Mouse (Mus musculus): ENCODE measurements at regions not wholly inside any gene's neighbourhood (a gene's known extent, or its start where the extent isn't known, plus 50 kb on each side); places are given as distances from the start of the nearest gene placed in this dataset.
"Not testable (repeated sequence)": the region's sequence is repeated elsewhere in the genome, so short reads cannot be mapped to it uniquely, and the experiment has no call there.

DNA sequence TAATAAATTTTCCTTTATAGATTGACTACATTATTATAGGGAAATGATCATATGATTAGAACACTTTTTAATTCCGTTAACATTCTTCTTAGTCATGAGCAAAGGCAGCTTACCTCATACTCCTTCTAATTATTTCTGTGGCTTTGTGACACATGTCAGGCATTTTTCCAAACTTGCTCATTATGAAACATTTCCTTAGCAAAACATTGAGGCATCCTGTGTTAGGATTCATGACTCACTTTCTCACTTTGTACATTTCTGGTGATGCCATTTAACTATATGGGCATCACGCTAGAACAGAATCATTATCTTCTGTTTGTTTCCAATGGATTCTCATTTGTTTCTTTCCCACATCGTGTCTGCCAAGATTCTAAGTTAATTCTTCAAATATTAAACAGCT lies 621.3 kb downstream of the Tecrl start:
- DNase-seq (ENCODE audit: low spot score in 2 of 2): no peak
- no peak for TF ChIP-seq CTCF (conservative IDR thresholded peaks at IDR 0.05)
- H3K27ac ChIP-seq: no peak overlapping the region
- H3K4me3 ChIP-seq: no peak overlapping the region

DNA sequence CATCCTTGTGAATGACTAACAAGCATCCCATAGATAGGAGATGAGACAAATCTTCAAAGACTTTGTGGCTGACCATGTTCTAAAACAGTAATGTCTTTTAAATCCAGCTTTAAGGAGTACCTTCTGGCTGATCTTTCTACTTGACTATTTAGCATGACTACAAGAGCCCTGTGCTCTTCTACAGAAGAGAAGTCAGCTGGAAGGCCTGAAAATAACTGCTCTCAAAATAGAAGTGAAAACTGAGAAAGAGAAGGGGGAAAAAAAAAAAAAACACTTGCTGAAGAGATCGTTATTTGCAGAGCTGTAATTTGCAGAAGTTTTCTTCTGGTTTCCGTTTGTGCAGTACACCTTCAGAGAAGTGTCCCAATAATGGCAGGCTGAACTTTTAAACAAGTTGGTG lies 626.8 kb downstream of the Tecrl start:
- TF ChIP-seq CTCF (conservative IDR thresholded peaks at IDR 0.05): no peak
- Histone ChIP-seq H3K27ac (no peak overlapping the region), H3K4me3 (no peak overlapping the region)
- no peak for DNase-seq (ENCODE audit: low spot score in 2 of 2)

DNA sequence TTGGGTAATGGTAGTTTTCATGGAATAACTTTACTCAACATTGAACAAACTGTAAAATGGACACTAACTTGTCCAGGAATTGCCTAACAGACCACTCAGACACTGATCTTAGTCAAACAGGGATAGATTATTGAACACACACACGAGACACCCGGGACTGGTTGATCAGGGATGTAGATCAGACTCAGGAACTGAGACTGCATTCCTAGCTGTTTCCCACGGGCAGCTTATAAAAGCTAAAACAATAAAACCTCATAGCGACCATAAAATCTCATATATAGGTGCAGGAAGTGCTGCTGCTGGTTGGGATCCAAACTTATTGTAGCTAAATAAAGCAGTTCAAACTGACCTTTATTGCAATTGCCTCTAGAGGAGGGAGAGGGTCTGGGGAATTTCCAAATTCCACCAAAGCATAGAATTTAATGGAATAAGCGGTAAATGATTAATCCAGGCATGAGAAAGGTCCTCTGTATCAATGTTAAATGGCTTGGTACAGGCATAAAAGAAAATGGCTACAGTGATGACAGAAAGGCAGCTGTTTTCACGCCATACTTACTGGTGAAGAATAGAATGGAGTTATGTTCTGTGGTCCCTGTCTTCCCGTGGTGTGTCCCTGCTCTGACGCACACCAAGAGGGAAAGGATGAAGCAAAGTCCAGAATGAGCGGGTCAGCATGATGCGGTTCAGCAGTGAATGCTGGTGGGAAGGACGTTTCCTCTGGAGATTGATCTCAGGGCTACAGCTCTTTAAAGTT lies 627.6 kb downstream of the Tecrl start:
- H3K27ac ChIP-seq: no peak overlapping the region
- no peak overlapping the region for H3K4me3 ChIP-seq
- no peak for TF ChIP-seq CTCF (conservative IDR thresholded peaks at IDR 0.05)
- DNase-seq (ENCODE audit: low spot score in 2 of 2): no peak

DNA sequence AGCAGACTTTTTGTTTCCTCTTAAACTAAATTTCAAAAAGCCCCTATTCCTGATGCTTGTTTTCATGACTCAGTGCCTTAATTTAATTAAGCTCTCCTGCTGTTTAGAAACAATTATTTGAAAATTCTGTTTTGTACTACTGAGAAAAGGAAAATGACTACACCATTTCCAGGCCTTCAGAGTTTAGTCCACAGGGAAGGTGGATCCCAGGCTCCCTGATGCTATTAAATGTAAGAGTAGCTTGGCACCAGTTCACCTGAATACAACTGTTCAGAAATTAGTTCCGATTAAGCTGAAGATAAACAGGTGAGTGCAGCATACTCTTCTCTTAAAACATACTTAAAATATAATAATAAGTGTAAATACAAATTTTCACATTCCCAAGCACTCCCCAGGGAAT lies 639.3 kb downstream of the Tecrl start:
- no peak overlapping the region for H3K27ac ChIP-seq
- no peak for TF ChIP-seq CTCF (conservative IDR thresholded peaks at IDR 0.05)
- DNase-seq (ENCODE audit: low spot score in 2 of 2): no peak
- H3K4me3 ChIP-seq: no peak overlapping the region

DNA sequence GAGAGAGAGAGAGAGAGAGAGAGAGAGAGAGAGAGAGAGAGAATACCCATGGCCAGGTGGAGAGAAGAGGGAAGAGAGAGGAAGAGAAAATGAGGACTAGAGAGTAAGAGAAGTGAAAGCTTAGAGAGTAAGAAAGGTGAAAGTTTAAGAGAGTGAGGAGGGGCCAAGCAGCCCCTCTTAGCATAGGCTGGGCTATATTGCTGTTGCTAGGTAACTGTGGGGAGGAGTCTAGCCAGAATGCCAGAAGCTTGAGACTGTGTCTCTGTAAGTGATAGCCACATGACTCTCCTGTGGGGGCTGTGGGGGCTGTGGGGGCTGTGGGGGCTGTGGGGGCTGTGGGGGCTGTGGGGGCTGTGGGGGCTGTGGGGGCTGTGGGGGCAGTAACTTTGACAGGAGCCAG lies 655.3 kb downstream of the Tecrl start:
- H3K4me3 ChIP-seq; H3K27ac ChIP-seq; DNase-seq (ENCODE audit: low spot score in 2 of 2): not testable (repeated sequence)

DNA sequence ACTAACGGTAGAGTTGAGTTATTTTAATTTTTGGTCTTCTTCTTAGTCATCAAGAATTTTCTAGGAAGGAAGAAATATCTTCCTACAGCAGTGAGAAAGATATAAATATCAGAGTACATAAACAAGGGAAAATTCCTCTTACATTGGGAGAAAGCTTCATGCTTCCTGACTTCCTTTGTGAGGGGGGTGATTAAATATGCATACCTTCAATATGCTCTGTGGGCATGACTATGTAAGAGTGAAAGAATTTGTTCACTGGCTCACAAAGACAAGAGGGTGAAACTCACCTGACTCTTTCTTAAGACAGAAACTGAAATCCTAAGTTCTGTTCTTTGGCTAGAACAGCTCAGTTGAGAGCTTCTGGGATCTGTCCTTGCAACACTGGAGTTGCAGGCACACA lies 656.1 kb downstream of the Tecrl start:
- Histone ChIP-seq H3K27ac (no peak overlapping the region), H3K4me3 (no peak overlapping the region)
- TF ChIP-seq CTCF (conservative IDR thresholded peaks at IDR 0.05): no peak
- no peak for DNase-seq (ENCODE audit: low spot score in 2 of 2)

DNA sequence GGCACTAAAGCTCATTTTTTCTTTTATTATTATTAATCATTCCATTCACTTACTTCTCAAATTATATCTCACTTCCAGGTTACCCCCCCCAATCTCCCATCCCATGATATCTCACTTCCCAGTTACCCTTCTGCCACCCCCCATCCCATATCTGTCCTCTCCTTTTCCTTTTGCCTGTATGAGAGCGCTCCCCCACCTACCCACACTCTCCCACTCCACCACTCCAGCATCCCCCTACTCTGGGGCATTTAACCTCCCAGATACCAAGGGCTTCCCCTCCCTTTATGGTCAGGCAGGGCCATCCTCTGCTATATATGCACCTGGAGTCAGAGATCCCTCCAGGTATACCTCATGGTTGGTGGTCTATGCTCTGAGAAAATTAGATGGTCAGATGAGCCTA lies 671.6 kb downstream of the Tecrl start:
- H3K27ac ChIP-seq: no peak overlapping the region
- H3K4me3 ChIP-seq: no peak overlapping the region
- DNase-seq (ENCODE audit: low spot score in 2 of 2): no peak
- no peak for TF ChIP-seq CTCF (conservative IDR thresholded peaks at IDR 0.05)

DNA sequence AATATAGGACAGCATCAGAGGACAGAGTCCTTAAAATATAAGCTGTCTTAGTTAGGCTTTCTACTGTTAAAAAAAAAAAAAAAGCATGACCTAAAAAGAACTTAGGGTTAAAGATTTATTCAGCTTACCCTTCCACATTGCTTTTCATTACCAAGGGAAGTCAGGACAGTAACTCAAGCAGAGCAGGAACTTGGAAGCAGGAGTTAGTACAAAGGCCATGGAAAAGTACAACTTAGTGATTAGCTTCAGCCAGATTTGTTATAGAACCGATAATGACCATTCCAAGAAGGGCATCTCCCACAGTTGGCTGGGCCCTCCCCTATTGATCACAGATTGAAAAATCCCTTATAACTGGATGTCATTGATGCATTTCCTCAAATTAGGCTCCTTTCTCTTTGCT lies 690.9 kb downstream of the Tecrl start:
- DNase-seq (ENCODE audit: low spot score in 2 of 2): no peak
- TF ChIP-seq CTCF (conservative IDR thresholded peaks at IDR 0.05): no peak
- H3K27ac ChIP-seq: no peak overlapping the region
- H3K4me3 ChIP-seq: no peak overlapping the region

DNA sequence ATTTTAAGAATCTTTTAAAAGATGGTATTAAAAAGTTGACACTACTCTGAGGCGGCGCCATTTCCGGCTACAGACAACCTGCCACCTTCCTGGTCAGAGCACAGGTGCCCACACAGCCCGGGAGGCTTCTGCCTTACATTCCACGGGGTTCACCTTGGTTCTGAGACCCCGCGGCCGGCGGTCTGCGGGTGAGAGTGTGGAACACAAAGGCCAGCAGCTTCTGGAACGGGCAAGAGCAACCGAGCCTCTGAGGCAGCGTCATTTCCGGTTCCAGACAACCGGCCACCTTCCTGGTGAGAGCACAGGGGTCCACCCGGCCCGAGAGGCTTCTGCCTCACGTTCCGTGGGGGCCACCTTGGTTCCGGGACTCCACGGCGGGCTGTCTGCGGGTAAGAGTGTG lies 701.4 kb downstream of the Tecrl start:
- not testable (repeated sequence) for H3K4me3 ChIP-seq; H3K27ac ChIP-seq; DNase-seq (ENCODE audit: low spot score in 2 of 2)

DNA sequence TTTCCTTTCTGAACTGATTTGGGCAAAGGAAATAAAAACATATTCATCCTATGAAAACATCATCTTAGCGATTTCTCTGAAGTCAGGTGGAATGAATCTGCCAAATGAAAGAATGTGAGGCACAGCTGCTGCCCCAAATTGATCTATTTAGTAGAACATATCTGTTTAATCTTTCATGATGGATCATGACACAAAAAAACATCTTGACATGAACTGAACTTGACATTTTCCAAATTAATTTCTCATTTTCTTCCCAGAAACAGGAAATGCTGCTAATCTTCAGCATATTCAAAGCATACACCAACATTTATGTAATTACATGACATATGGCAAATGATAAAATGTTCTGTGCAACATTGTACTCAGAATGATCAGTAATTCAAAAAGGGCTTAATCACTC lies 734.9 kb downstream of the Tecrl start:
- TF ChIP-seq CTCF (conservative IDR thresholded peaks at IDR 0.05): no peak
- no peak overlapping the region for H3K4me3 ChIP-seq
- H3K27ac ChIP-seq: peak overlapping the region; percentile 51; the same call in 1 of the 2 replicates
- DNase-seq (ENCODE audit: low spot score in 2 of 2): peak in 1 of 2 experiments; percentile 3
